Mouse (Mus musculus): ENCODE measurements around the gene Prpsap1.
"Not testable (repeated sequence)": the region's sequence is repeated elsewhere in the genome, so short reads cannot be mapped to it uniquely, and the experiment has no call there.

The Prpsap1 gene

DNA sequence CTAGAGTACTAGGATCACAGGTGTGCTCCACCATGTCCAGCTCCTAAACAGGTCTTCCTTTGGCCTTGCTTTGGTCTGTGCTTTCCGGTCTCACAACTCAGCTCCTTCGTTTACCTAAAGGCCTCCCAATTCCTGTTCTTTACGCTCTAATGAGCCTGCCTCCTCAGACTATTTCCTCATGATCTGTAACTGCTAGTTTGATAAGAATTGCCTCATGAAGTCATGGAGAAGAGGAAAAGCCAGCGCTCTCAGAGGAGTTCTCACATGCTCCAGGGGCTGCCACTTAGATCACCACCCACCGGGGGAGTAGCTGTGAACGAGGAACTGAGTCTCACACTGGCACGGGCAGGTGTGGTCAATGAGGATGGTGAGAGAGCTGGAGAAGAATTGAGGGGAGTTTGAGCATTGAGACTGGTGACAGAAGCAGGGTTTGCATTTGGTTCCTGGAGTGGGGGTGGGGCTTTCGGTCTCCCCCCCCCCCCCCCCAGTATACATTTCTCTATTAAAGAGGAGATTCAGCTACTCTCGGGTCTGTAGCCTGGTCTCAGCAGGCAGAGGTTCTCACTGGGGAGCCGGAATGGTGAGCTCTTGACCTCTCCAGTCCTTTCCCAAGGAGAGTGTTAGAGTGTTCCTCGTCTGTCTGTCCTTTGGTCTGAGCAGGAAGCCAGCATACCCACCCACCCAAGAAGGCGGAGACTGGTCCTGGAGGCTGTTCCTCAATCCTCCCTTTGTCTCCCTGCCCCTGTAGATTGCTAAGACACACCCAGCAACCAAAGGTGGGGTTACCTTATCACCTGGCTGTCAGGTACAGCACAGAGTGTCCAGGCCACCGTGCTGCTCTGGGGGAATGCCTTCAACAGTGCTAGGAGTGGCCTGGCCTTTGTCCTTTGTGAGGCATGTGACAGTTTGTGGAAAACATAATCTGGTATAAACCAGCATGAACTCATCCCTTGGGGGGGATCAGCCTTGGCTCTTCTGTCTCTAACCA, 64.8 kb downstream of the Prpsap1 start:
- DNase-seq (ENCODE audit: low spot score), result no peak

DNA sequence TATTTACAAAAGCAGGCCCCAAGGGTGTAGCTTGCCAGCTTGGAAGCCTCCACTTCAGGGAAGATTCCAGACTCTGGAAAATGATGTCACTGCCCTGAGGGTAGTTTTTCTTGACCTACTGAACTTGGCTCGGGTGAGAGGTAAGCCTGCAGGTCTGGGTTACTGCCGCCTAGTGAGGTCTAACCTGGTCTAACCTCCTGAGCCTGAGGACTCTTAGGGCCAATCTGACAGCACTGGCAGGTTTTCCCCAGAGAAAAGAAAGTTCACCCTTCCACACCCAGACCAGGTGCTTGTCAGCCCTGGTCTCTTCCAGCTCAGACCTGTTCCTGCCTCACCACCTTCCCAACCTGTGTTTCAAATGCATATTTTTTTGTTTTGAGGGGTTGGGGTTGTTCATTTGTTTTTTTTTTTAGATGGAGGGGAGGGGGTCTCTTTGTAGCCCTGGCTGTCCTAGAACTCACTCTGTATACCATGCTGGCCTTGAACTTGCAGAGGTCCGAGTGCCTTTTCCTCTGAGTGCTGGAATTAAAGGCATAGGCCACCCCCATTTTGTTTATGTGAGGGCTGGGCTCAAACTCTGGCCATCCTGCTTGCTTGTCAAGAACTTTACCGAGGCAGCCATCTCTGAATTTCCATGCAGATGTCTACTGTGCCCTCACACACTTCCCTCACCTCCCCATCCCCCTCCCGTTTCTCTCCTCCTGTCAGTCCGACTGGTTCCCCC, 67.0 kb downstream of the Prpsap1 start:
- no peak for DNase-seq (ENCODE audit: low spot score)

DNA sequence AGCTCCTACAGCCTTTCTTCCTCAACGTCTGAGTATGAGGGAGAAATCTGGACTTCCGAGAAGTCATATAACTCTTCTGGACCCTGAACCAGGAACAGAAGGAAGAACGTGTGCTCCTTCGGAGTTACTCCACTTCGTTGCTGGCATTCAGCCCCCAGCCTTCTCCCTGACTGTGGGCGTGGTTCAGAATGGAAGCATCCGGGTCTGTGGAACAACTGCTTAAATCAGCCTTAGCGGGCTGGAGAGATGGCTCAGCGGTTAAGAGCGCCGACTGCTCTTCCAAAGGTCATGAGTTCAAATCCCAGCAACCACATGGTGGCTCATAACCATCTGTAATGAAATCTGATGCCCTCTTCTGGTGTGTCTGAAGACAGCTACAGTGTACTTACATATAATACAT, 67.7 kb downstream of the Prpsap1 start:
- DNase-seq (ENCODE audit: low spot score), result not testable (repeated sequence)

DNA sequence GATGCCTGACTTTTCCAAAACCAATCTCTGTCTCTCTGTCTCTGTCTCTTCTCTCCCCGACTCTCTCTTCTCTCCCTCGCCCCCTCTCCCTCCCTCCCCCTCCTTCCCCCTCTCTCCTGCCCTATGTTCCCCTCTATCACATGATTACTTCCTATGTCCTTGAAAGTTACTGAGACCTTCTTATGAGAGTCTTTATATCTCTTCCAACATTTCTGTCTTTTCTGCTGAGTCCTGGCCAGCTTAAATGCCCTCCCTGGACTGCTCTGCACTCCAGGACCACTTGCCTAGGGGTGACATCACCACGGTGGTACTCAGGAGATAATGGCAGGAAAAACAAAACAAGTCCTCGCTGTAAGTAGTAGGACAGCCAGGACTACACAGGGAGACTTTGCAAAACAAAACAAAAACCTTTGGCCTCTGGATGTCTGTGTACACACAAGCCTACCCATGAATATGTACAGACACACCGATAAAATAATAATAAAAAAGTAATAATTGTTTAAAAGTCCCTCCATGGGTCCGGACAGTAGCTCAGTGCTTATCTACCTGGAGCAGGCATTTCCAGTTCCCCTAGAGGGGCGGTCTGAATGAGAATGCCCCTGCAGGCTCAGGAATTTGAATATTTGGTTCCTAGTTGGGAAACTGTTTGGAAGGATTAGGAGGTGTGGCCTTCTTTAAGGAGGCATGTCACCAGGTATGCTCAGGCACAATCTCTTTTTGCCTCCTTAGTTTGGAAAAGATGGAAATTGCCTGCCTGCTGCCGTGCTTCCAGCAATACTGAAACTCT, 69.2 kb downstream of the Prpsap1 start:
- no peak for DNase-seq (ENCODE audit: low spot score)

DNA sequence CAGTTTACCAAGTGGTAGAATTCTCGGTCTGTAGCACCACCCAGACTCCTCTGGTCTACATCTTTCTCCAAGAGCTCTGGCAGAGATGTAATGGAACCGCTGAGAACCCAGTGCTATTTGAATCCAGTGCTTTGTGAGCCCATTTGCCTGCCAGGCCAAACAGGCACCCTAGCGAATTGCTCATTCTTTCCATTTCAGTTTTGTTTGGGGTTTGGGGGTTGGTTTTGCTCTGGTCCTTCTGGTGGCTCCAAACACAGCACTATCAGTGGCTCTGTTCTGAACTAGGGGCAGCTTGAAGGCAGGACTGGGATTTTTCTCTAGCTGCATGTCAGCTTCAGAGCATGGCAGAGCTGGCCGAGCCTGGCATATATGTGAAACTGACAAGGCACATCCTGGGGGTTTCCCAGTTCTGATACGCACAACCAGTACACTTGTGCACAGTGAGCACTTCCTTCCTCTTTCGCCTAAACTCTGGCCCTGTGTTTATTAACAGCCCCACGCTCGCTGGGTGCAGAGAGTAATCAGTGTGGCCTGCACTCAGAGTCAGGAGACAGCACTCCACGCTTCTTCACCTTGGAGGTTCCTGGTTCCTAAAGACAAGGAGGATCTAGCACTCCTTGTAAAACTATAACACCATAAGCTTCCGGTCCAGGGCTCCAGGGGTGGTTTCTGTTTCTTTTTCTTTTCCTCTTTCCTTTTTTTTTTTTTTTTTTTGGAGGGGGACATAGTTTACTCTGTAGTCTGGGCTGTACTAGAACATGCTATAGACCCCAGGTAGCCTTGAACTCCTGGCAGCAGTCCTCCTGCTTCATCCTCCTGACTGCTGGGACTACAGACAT, 70.0 kb downstream of the Prpsap1 start:
- no peak for DNase-seq (ENCODE audit: low spot score)

DNA sequence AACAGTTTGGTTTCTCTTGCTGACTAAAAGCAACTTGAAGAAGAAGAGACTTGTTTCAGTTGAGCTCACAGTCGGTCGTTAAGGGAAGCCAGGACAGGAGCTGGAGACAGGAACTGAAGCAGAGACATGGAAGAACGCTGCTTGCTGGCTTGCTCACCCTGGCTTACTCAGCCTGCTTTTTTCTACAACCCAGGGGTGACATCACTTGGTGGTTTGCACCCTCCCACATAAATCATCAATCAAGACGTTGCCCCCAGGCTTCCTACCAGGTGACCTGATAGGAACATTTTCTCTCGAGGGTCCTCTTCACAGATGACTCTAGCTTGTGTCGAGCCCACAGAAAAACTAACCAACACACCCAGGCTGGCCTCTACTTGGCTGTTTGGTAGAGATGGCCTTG, 70.8 kb downstream of the Prpsap1 start:
- DNase-seq (ENCODE audit: low spot score), result no peak

DNA sequence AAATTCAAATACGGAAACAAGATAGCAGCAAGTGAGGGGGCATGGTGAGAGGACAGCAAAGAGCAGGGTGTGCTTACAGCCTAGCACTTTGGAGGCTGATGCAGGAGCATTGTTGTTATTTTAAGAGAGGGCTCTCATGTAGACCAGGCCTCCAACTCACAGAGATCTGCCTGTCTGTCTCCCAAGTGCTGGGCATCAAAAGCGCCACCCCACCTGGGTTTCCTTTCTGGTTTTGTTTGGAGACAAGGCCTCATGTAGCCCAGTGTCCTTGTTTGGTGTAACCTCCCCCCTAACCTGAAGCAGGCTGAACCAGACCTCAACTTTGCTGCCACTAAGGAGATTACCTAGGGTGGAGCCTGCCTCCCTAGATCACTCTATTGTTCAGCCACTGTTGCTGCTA, 71.4 kb downstream of the Prpsap1 start:
- no peak for DNase-seq (ENCODE audit: low spot score)

DNA sequence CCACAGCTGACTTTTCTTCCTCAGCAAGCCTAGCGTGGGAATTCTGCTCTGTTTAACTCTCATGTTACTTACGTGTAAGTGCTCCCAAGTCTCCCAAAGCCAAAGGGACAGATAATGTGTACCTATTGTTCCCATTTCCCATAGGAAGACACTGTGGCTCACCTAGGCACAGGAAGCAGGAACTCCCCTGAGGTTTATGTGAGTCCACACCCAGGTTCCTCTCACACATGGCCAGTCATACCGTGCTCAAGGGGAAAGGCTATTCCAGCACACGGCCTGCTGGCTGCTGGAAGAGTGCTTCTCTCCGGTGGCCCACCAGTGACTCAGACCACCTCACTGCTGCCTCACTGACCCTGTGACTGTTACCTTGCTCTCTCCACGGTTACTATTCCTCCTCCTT, 72.9 kb downstream of the Prpsap1 start:
- DNase-seq (ENCODE audit: low spot score), result no peak

Data from layer of hippocampus, adult 11-12 months (tissue).